Mouse (Mus musculus): ENCODE measurements at regions not wholly inside any gene's neighbourhood (a gene's known extent, or its start where the extent isn't known, plus 50 kb on each side); places are given as distances from the start of the nearest gene placed in this dataset.
"Not testable (repeated sequence)": the region's sequence is repeated elsewhere in the genome, so short reads cannot be mapped to it uniquely, and the experiment has no call there.

DNA sequence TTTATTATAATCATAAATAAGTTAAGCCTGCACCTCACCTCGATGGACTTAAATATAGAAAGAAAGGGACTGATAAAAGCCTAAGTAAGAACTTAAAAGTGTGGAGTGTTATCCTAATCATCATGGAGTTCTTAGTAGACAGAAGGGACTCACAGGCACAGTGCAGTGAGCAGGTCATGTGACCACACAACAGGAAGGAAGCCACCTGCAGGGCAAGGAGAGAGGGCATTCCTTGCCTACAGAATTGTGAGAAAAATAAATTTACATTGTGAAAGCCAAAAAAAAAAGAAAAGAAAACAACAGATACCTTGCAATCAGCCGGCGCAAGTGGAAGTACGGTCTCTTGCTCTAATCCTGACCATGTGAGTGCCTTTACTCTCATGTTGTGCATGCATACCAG lies 454.8 kb downstream of the Zpld1 start:
- 91% methylated on average over 4 of the region's 4 CpGs for WGBS
- H3K4me3 ChIP-seq (ENCODE audit: low read length); H3K27ac ChIP-seq (ENCODE audit: low read length); H3K4me1 ChIP-seq (ENCODE audit: insufficient read depth, low read length); H3K4me2 ChIP-seq (replicated peaks; ENCODE audit: low read depth, low read length); H3K36me3 ChIP-seq (ENCODE audit: insufficient read depth, low read length); H3K9ac ChIP-seq (replicated peaks; ENCODE audit: low read length); H3K27me3 ChIP-seq (ENCODE audit: insufficient read depth, low read length); ATAC-seq (ENCODE audit: low FRiP score, low TSS enrichment); H3K9me3 ChIP-seq (ENCODE audit: low read length): not testable (repeated sequence)

All from kidney, embryonic 16.5 days (tissue).